Mouse (Mus musculus) forebrain, embryonic 16.5 days (tissue): ENCODE data around the gene Bach1. TPM values are rescaled to one million over a fixed set of nuclear protein-coding genes. Genes with fewer than 3 reads are reported as not detected.

Source experiments
- ATAC-seq: fragments of 200-750 bp; cut with Nextera tagmentation; 2 replicates; pipeline ENCODE4 v1.8.0; 2017; ENCODE audit warnings: mild to moderate bottlenecking, moderate library complexity
- H3K27ac ChIP-seq: fragments of 300-500 bp; sonication (generic); 2 replicates; pipeline ENCODE4 v1.5.1; 2014; ENCODE audit warnings: low read length, control low read depth
- H3K27me3 ChIP-seq: fragments of 300-500 bp; sonication (generic); replicated peaks from 2 replicates; pipeline ENCODE4 v1.6.1; 2014; ENCODE audit warnings: low read length; ENCODE audit not compliant: control insufficient read depth, insufficient read depth
- H3K36me3 ChIP-seq: fragments of 300-500 bp; sonication (generic); 2 replicates; pipeline ENCODE4 v1.6.1; 2014; ENCODE audit not compliant: control insufficient read depth, insufficient read depth
- H3K4me1 ChIP-seq: fragments of 300-500 bp; sonication (generic); replicated peaks from 2 replicates; pipeline ENCODE4 v1.6.1; 2014; ENCODE audit warnings: low read length; ENCODE audit not compliant: control insufficient read depth, insufficient read depth
- H3K4me2 ChIP-seq: fragments of 300-500 bp; sonication (generic); 2 replicates; pipeline ENCODE4 v1.6.1; 2014; ENCODE audit warnings: mild to moderate bottlenecking, low read length, control low read depth
- H3K4me3 ChIP-seq: fragments of 300-500 bp; sonication (generic); replicated peaks from 2 replicates; pipeline ENCODE4 v1.5.1; 2014; ENCODE audit warnings: mild to moderate bottlenecking, low read length, control low read depth
- H3K9ac ChIP-seq: fragments of 300-500 bp; sonication (generic); replicated peaks from 2 replicates; pipeline ENCODE4 v1.6.1; 2014; ENCODE audit warnings: low read depth, low read length, control low read depth
- H3K9me3 ChIP-seq: fragments of 300-500 bp; sonication (generic); 2 replicates; pipeline ENCODE4 v1.6.1; 2016; ENCODE audit warnings: low read length; ENCODE audit not compliant: control insufficient read depth
- WGBS: fragments of 180-500 bp; shearing (Covaris S2); extraction: QIAGEN DNeasy Blood & Tissue Kit; methylation state at CpG from one replicate; pipeline ENCODE4 v1.1.7; 2014; 5-methylcytosine and 5-hydroxymethylcytosine counted together
- polyA plus RNA-seq: library from polyadenylated mRNA; unstranded; fragments of >200 nt; fragmentation: Nextera tagmentation; extraction: Ambion mirVana; gene quantifications from 2 replicates; pipeline ENCODE4 v1.2.1, GENCODE M21; 2015

The Bach1 gene
- polyA plus RNA-seq, 1 experiment from 2014 or later = 21.4 TPM

DNA sequence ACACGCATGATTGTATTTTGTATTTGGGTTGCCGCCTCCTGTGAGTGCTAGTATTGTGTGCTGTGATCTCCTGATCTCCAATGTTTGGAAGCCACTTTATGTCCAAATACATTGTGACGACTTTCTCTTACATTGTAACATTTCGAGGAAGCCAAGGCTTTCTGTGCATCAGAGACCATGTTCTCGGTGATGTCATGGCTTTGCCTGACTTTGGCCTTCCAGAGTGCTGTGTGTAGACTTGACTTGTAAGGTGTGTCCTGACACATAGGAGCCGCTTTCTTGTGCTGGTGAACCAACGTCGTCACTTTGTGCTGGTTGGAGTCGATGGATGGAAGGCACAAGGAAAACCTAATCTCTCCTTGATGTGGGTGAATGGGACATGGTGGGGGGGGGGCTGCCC lies 15.8 kb downstream of the Bach1 start:
- H3K4me2 ChIP-seq = no peak overlapping the region
- H3K4me3 ChIP-seq = no peak overlapping the region
- H3K4me1 ChIP-seq = peaks cover 2% of the 10 kb centered on the region; the same call in 1 of the 2 replicates
- H3K27me3 ChIP-seq = no peaks in the 10 kb centered on the region
- H3K9ac ChIP-seq = no peak overlapping the region
- no peak overlapping the region for H3K27ac ChIP-seq
- no peaks in the 10 kb centered on the region for H3K9me3 ChIP-seq
- H3K36me3 ChIP-seq = no peaks in the 10 kb centered on the region
- 95% methylated on average over 9 of the region's 9 CpGs for WGBS
- no peak for ATAC-seq

- no peaks in the 10 kb centered on the region for H3K9me3 ChIP-seq
- peaks cover 2% of the 10 kb centered on the region; the same call in 1 of the 2 replicates for H3K4me1 ChIP-seq
- no peaks in the 10 kb centered on the region for H3K27me3 ChIP-seq
- no peak overlapping the region for H3K4me2 ChIP-seq
- WGBS = 90% methylated on average over 16 of the region's 16 CpGs
- 0 out of 2 replicates have a peak, but pooled peaks cover 3% of the 10 kb centered on the region for H3K36me3 ChIP-seq
- no peak overlapping the region for H3K9ac ChIP-seq
- H3K4me3 ChIP-seq = no peak overlapping the region
- peak overlapping the region; percentile 10; the same call in 1 of the 2 replicates for H3K27ac ChIP-seq
- ATAC-seq = no peak
Measured at GRCm38 (mm10) chr16:87715221-87715620, 16.5 kb downstream of the Bach1 start.

DNA sequence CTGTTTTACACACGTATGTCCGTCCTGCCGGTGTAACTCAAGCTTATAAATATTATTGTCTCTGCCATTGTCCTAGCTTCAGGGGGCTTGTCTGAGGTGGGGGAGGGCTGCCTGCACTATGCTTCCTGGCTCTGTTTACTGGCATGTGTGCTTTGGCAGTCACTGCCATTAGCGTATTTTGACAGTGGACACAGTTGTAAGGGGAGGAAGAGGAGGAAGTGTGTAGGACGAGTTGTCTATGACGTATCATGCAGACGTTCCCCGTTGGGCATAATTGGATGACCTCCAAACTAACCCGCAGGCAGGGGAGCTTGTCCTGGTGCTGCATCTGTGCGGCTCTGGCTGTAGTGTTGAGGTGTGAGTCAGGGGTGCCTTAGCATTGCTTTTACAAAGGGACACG lies 17.5 kb downstream of the Bach1 start:
- no peak overlapping the region for H3K4me3 ChIP-seq
- H3K27ac ChIP-seq = no peak overlapping the region
- no peak overlapping the region for H3K9ac ChIP-seq
- peaks cover 2% of the 10 kb centered on the region; the same call in 1 of the 2 replicates for H3K4me1 ChIP-seq
- no peak overlapping the region for H3K4me2 ChIP-seq
- H3K36me3 ChIP-seq = 0 out of 2 replicates have a peak, but pooled peaks cover 4% of the 10 kb centered on the region
- H3K9me3 ChIP-seq = no peaks in the 10 kb centered on the region
- no peaks in the 10 kb centered on the region for H3K27me3 ChIP-seq
- no peak for ATAC-seq
- WGBS = 77% methylated on average over 11 of the region's 11 CpGs

GRCm38 (mm10) chr16:87717046-87717660 lies 18.4 kb downstream of the Bach1 start:
- ATAC-seq = no peak
- Histone ChIP-seq H3K27ac (no peak overlapping the region), H3K36me3 (peaks cover 8% of the 10 kb centered on the region; the same call in 1 of the 2 replicates), H3K27me3 (no peaks in the 10 kb centered on the region), H3K4me2 (no peak overlapping the region), H3K4me3 (no peak overlapping the region), H3K4me1 (peaks cover 2% of the 10 kb centered on the region; the same call in 1 of the 2 replicates), H3K9me3 (no peaks in the 10 kb centered on the region), H3K9ac (no peak overlapping the region)
- WGBS = 68% methylated on average over 5 of the region's 5 CpGs

DNA sequence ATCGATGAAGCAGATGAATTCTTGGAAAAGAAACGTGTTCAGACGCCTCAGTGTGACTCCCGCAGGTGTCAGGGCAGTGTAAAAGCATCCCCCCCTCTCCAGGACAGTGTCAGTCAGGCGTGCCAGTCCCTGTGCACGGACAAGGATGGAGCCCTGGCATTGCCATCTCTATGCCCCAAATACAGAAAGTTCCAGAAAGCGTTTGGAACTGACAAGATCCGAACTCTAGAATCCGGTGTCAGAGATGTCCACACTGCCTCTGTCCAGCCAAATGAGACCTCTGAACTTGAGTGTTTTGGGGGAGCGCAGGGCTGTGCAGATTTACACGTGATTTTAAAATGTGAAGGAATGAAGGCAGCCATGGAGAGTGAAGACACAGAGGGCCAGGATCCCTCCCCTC lies 20.3 kb downstream of the Bach1 start:
- WGBS = 92% methylated on average over 11 of the region's 11 CpGs
- Histone ChIP-seq H3K4me3 (no peak overlapping the region), H3K27me3 (no peaks in the 10 kb centered on the region), H3K4me2 (no peak overlapping the region), H3K36me3 (peaks cover 19% of the 10 kb centered on the region), H3K4me1 (peaks cover 2% of the 10 kb centered on the region; the same call in 1 of the 2 replicates), H3K9ac (no peak overlapping the region), H3K9me3 (no peaks in the 10 kb centered on the region), H3K27ac (no peak overlapping the region)
- ATAC-seq = no peak

GRCm38 (mm10) chr16:87719688-87720283 lies 21.0 kb downstream of the Bach1 start:
- WGBS = 94% methylated on average over 23 of the region's 23 CpGs
- Histone ChIP-seq H3K27me3 (no peaks in the 10 kb centered on the region), H3K27ac (no peak overlapping the region), H3K36me3 (peaks cover 19% of the 10 kb centered on the region), H3K9me3 (no peaks in the 10 kb centered on the region), H3K4me2 (no peak overlapping the region), H3K9ac (no peak overlapping the region), H3K4me1 (peaks cover 2% of the 10 kb centered on the region; the same call in 1 of the 2 replicates), H3K4me3 (no peak overlapping the region)
- ATAC-seq = no peak

DNA sequence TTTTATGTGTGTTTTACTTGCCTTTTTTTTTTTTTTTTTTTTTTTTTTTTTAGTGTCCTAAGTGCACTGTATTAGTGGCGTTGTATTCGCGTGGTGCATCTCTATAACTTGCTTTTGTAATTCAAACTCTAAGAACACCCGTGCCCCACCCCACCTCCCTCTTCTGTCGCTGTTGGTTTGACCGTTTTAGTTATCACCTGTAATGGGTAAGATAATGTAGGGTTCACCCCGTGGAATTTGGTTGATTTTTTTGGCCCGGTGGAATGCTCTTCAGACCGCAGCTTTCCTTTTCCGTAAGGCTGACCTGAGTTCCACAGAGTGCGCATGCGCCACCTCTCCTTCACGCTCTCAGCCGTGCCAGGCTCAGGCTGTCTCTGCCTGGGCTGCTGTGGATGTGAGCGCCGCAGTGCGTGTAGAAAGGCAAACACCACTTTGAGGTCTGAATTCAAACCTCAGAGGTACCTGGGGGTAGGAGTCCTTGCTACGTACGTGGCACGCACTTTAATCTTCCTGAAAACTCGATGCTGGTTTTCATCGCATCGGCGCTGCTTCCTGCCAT lies 22.2 kb downstream of the Bach1 start:
- WGBS = 96% methylated on average over 24 of the region's 24 CpGs
- no peak overlapping the region for H3K4me3 ChIP-seq
- H3K27me3 ChIP-seq = no peaks in the 10 kb centered on the region
- H3K4me2 ChIP-seq = no peak overlapping the region
- H3K9me3 ChIP-seq = no peaks in the 10 kb centered on the region
- no peak for ATAC-seq
- H3K36me3 ChIP-seq = peaks cover 19% of the 10 kb centered on the region
- no peak overlapping the region for H3K27ac ChIP-seq
- H3K9ac ChIP-seq = no peak overlapping the region
- peaks cover 2% of the 10 kb centered on the region; the same call in 1 of the 2 replicates for H3K4me1 ChIP-seq

- Histone ChIP-seq H3K27ac (no peak overlapping the region), H3K27me3 (no peaks in the 10 kb centered on the region), H3K9ac (no peak overlapping the region), H3K4me3 (no peak overlapping the region), H3K4me1 (peaks cover 6% of the 10 kb centered on the region; the same call in 1 of the 2 replicates), H3K9me3 (no peaks in the 10 kb centered on the region), H3K4me2 (no peak overlapping the region), H3K36me3 (peaks cover 19% of the 10 kb centered on the region)
- WGBS = 97% methylated on average over 5 of the region's 5 CpGs
- no peak for ATAC-seq
Measured at GRCm38 (mm10) chr16:87722857-87723256, 24.1 kb downstream of the Bach1 start.

DNA sequence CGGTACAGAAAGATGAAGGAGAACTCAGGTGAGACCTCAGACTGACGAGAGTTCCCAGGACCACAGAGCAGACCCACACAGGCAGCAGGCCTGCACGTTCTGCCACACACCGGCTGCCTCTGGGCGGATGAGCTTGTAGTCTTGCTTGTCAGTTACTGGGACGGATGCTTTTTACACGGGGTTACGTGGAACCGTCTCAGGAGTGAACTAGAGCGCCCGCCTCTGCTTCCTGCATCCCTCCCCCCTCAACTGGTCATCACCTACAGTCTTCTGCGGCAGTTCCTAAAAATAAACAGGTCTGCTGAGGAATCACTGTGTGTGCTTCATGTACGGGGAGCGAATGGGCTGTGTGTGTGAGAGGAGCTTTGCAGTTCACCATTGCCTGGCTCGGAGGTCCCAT lies 24.7 kb downstream of the Bach1 start:
- Histone ChIP-seq H3K9ac (no peak overlapping the region), H3K9me3 (no peaks in the 10 kb centered on the region), H3K36me3 (peaks cover 19% of the 10 kb centered on the region), H3K27ac (no peak overlapping the region), H3K27me3 (no peaks in the 10 kb centered on the region), H3K4me1 (peaks cover 6% of the 10 kb centered on the region; the same call in 1 of the 2 replicates), H3K4me3 (no peak overlapping the region), H3K4me2 (no peak overlapping the region)
- no peak for ATAC-seq
- WGBS = 95% methylated on average over 15 of the region's 15 CpGs
